ENCODE assay signal across 27 mouse cellular contexts in the genomic region with DNA sequence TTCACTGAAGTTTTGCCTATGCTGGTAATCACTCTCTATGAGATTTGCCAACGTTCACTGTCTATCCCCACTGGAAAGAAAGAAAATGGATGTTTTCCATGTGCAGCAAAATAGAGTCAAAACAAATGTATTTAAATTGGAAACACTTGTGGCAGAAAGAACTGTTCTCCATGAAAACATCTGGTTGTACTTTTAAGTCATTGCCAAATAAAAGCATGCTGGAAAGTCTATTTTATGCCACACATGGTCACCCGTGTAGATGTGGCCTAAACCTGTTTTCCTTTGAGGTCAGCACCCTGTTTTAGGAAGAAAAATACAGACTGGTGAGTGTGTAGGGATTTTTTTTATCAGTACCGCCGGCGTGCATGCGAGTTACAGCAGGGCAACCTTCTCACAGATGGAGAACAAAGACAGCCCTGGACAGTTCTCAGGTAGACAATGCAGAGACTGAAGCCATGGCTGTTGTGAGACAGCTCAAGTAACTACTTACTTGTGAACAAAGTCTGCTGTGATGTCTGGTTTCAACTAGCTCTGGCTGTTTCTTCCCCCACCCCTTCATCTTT. TPM values are rescaled to one million over a fixed set of nuclear protein-coding genes. Genes with fewer than 3 reads are reported as not detected.
A peak's percentile ranks its signal among the peaks of the same experiment; 100 is the strongest.
DNase-seq lines count a peak whose midpoint lies in the region; ATAC-seq and TF ChIP-seq lines count a peak whose summit lies in the region.
"Had no signal": no experiment of that assay in that cellular context is flagged by ENCODE, and none has a peak within 500 bp of the region (broad histone marks: within the 10 kb centered on the region; RNA-seq: fewer than 3 reads in every experiment).

No protein-coding gene starts in this region.

- H3K9me3 ChIP-seq in hindbrain, embryonic 11.5 days (ENCODE audit: control insufficient read depth, low read length): no peaks in the 10 kb centered on the region
- no peaks in the 10 kb centered on the region for H3K9me3 ChIP-seq in hindbrain, postnatal 0 days (ENCODE audit: low read length)
- H3K9me3 ChIP-seq in embryonic facial prominence, embryonic 12.5 days: no peaks in the 10 kb centered on the region
- H3K9me3 ChIP-seq in limb, embryonic 10.5 days (replicated peaks): no peaks in the 10 kb centered on the region
- H3K9me3 ChIP-seq: forebrain, embryonic 15.5 days; heart, embryonic 15.5 days; hindbrain, embryonic 12.5 days; kidney, embryonic 15.5 days; liver, embryonic 15.5 days; neural tube, embryonic 12.5 days had no signal

- no peak overlapping the region for H3K4me3 ChIP-seq in hindbrain, embryonic 11.5 days (ENCODE audit: low read depth, low read length)
- H3K4me3 ChIP-seq in hindbrain, postnatal 0 days (ENCODE audit: low read length): no peak overlapping the region
- H3K4me3 ChIP-seq in embryonic facial prominence, embryonic 12.5 days: no peak overlapping the region
- H3K4me3 ChIP-seq in limb, embryonic 10.5 days: no peak overlapping the region
- H3K4me3 ChIP-seq: forebrain, embryonic 15.5 days; heart, embryonic 15.5 days; hindbrain, embryonic 12.5 days; kidney, embryonic 15.5 days; liver, embryonic 15.5 days; megakaryocyte, embryonic 14.5 days; neural tube, embryonic 12.5 days had no signal

- H3K9ac ChIP-seq in hindbrain, embryonic 11.5 days (ENCODE audit: low read depth, low read length): no peak overlapping the region
- no peak overlapping the region for H3K9ac ChIP-seq in hindbrain, postnatal 0 days (replicated peaks; ENCODE audit: low read length)
- no peak overlapping the region for H3K9ac ChIP-seq in embryonic facial prominence, embryonic 12.5 days
- H3K9ac ChIP-seq: forebrain, embryonic 15.5 days; heart, embryonic 15.5 days; hindbrain, embryonic 12.5 days; kidney, embryonic 15.5 days; liver, embryonic 15.5 days; neural tube, embryonic 12.5 days had no signal

- H3K4me2 ChIP-seq in hindbrain, embryonic 11.5 days (replicated peaks; ENCODE audit: low read depth, low read length): no peak overlapping the region
- H3K4me2 ChIP-seq in hindbrain, postnatal 0 days (ENCODE audit: low read depth, low read length): no peak overlapping the region
- no peak overlapping the region for H3K4me2 ChIP-seq in embryonic facial prominence, embryonic 12.5 days (replicated peaks)
- H3K4me2 ChIP-seq: forebrain, embryonic 15.5 days; heart, embryonic 15.5 days; hindbrain, embryonic 12.5 days; kidney, embryonic 15.5 days; liver, embryonic 15.5 days; neural tube, embryonic 12.5 days had no signal

- DNase-seq in hindbrain, embryonic 11.5 days (ENCODE audit: low spot score): peak; percentile 3
- no peak for DNase-seq in hindbrain, postnatal 0 days (ENCODE audit: low spot score)
- peak; percentile 60 for DNase-seq in limb, embryonic 10.5 days (ENCODE audit: low spot score)
- no peak for DNase-seq in adrenal gland, postnatal 14 days
- DNase-seq in frontal cortex, postnatal 10 days (ENCODE audit: low spot score in 2 of 2): no peak
- DNase-seq in thymus, postnatal 4 days: no peak
- no peak for DNase-seq in c-Kit-positive CD71-positive TER-119-positive erythroid progenitor cells, embryonic 14.5 days (ENCODE audit: low spot score)
- DNase-seq: adrenal gland, postnatal 36 days; cerebellum, adult 8-10 months; gastrocnemius, postnatal 10 days; heart, adult 18-20 months; lung, postnatal 10 days; thymus, postnatal 25 days had no signal

- no peak overlapping the region for H3K27ac ChIP-seq in hindbrain, embryonic 11.5 days (ENCODE audit: low read depth, low read length)
- H3K27ac ChIP-seq in hindbrain, postnatal 0 days: no peak overlapping the region
- H3K27ac ChIP-seq in embryonic facial prominence, embryonic 12.5 days: peak overlapping the region; percentile 41; the same call in 1 of the 2 replicates
- H3K27ac ChIP-seq in limb, embryonic 10.5 days: peak overlapping the region; percentile 85
- H3K27ac ChIP-seq: forebrain, embryonic 15.5 days; heart, embryonic 15.5 days; hindbrain, embryonic 12.5 days; kidney, embryonic 15.5 days; liver, embryonic 15.5 days; neural tube, embryonic 12.5 days had no signal

- no peak for TF ChIP-seq CTCF in hindbrain, postnatal 0 days (IDR thresholded peaks at IDR 0.05; ENCODE audit: low read depth)

- H3K36me3 ChIP-seq in hindbrain, embryonic 11.5 days (ENCODE audit: control insufficient read depth, insufficient read depth, low read length): no peaks in the 10 kb centered on the region
- H3K36me3 ChIP-seq in hindbrain, postnatal 0 days (ENCODE audit: insufficient read depth, low read length): no peaks in the 10 kb centered on the region
- H3K36me3 ChIP-seq in embryonic facial prominence, embryonic 12.5 days: no peaks in the 10 kb centered on the region
- no peaks in the 10 kb centered on the region for H3K36me3 ChIP-seq in limb, embryonic 10.5 days
- H3K36me3 ChIP-seq: forebrain, embryonic 15.5 days; heart, embryonic 15.5 days; hindbrain, embryonic 12.5 days; kidney, embryonic 15.5 days; liver, embryonic 15.5 days; neural tube, embryonic 12.5 days had no signal

- 75% methylated on average over 6 of the region's 6 CpGs for WGBS in hindbrain, embryonic 11.5 days
- 90% methylated on average over 6 of the region's 6 CpGs for WGBS in hindbrain, postnatal 0 days
- WGBS in embryonic facial prominence, embryonic 12.5 days: 20% methylated on average over 6 of the region's 6 CpGs
- WGBS in limb, embryonic 10.5 days: 33% methylated on average over 6 of the region's 6 CpGs

- H3K27me3 ChIP-seq in hindbrain, embryonic 11.5 days (ENCODE audit: control insufficient read depth, insufficient read depth, low read length): no peaks in the 10 kb centered on the region
- no peaks in the 10 kb centered on the region for H3K27me3 ChIP-seq in hindbrain, postnatal 0 days (ENCODE audit: insufficient read depth, low read length)
- H3K27me3 ChIP-seq in embryonic facial prominence, embryonic 12.5 days: no peaks in the 10 kb centered on the region
- H3K27me3 ChIP-seq in limb, embryonic 10.5 days (ENCODE audit: low read depth, poor library complexity, severe bottlenecking): no peaks in the 10 kb centered on the region
- H3K27me3 ChIP-seq: forebrain, embryonic 15.5 days; heart, embryonic 15.5 days; hindbrain, embryonic 12.5 days; kidney, embryonic 15.5 days; liver, embryonic 15.5 days; megakaryocyte, embryonic 14.5 days; neural tube, embryonic 12.5 days had no signal

- no peaks in the 10 kb centered on the region for H3K4me1 ChIP-seq in hindbrain, embryonic 11.5 days (replicated peaks; ENCODE audit: control insufficient read depth, insufficient read depth, low read length)
- no peaks in the 10 kb centered on the region for H3K4me1 ChIP-seq in hindbrain, postnatal 0 days (ENCODE audit: insufficient read depth, low read length)
- H3K4me1 ChIP-seq in embryonic facial prominence, embryonic 12.5 days: no peaks in the 10 kb centered on the region
- peaks cover 9% of the 10 kb centered on the region for H3K4me1 ChIP-seq in limb, embryonic 10.5 days
- H3K4me1 ChIP-seq: forebrain, embryonic 15.5 days; heart, embryonic 15.5 days; hindbrain, embryonic 12.5 days; kidney, embryonic 15.5 days; liver, embryonic 15.5 days; megakaryocyte, embryonic 14.5 days; neural tube, embryonic 12.5 days had no signal

- no peak for ATAC-seq in hindbrain, embryonic 11.5 days (ENCODE audit: low FRiP score)
- ATAC-seq in hindbrain, postnatal 0 days: no peak
- ATAC-seq in embryonic facial prominence, embryonic 12.5 days (ENCODE audit: insufficient number of reproducible peaks, insufficient read depth, low FRiP score, low TSS enrichment): peak; percentile 77
- ATAC-seq: activated CD4-positive, CD25-positive, alpha-beta regulatory T cell, adult 4 months; forebrain, embryonic 15.5 days; intestine, embryonic 16.5 days had no signal

RNA-seq across cellular contexts. Expression of a gene that starts 12.9 kb away (rescaled TPM):
- not detected in 2 replicates for polyA plus RNA-seq in hindbrain, embryonic 11.5 days (2014; fragmentation: Nextera tagmentation; extraction: Ambion mirVana)
- total RNA-seq in hindbrain, postnatal 0 days (2014; rRNA removed): not detected in 2 replicates
- polyA plus RNA-seq in hindbrain, postnatal 0 days (2015; fragmentation: Nextera tagmentation; extraction: Ambion mirVana): not detected in 2 replicates
- polyA plus RNA-seq in embryonic facial prominence, embryonic 12.5 days (2016; fragmentation: Nextera tagmentation; extraction: Ambion mirVana): not detected in 2 replicates
- polyA plus RNA-seq in limb, embryonic 10.5 days (2016; fragmentation: Nextera tagmentation; extraction: Ambion mirVana): not detected in 2 replicates
- total RNA-seq in adrenal gland, postnatal 14 days (2021): not detected in 2 replicates
- total RNA-seq: adrenal gland, postnatal 36 days; gastrocnemius, postnatal 10 days; heart, adult 18-20 months; layer of hippocampus, postnatal 14 days; midbrain, postnatal 0 days had no signal
- polyA plus RNA-seq: activated CD4-positive, CD25-positive, alpha-beta regulatory T cell, adult 4 months; cortical plate, adult 2 months; forebrain, embryonic 15.5 days; heart, embryonic 15.5 days; hindbrain, embryonic 12.5 days; kidney, embryonic 15.5 days; liver, embryonic 15.5 days; midbrain, postnatal 0 days; neural tube, embryonic 12.5 days; spleen, adult 2 months had no signal

Comparison
In these comparisons a context has a peak if more than half of its experiments do, and no peak if none do; other contexts are left out.
1. DNase-seq: peak in hindbrain, embryonic 11.5 days (single experiment) and limb, embryonic 10.5 days (single experiment); none in hindbrain, postnatal 0 days (single experiment), adrenal gland, postnatal 14 days (single experiment), frontal cortex, postnatal 10 days (0 of 2), thymus, postnatal 4 days (single experiment) and c-Kit-positive CD71-positive TER-119-positive erythroid progenitor cells, embryonic 14.5 days (single experiment).
2. H3K27ac ChIP-seq: peak in embryonic facial prominence, embryonic 12.5 days (single experiment) and limb, embryonic 10.5 days (single experiment); none in hindbrain, embryonic 11.5 days (single experiment) and hindbrain, postnatal 0 days (single experiment).